Mouse (Mus musculus) cerebellum, adult 2 months (tissue): ENCODE data around the gene Usp22. TPM values are rescaled to one million over a fixed set of nuclear protein-coding genes. Genes with fewer than 3 reads are reported as not detected.
A peak's percentile ranks its signal among the peaks of the same experiment; 100 is the strongest.
"Not testable (repeated sequence)": the region's sequence is repeated elsewhere in the genome, so short reads cannot be mapped to it uniquely, and the experiment has no call there.

Experiments used
- DNase-seq, 2 experiments: peaks; one replicate each; pipeline ENCODE4 v3.0.0; 2021
- H3K27ac ChIP-seq: fragments of 200-500 bp; 2 replicates; pipeline ENCODE4 v1.5.1; 2012; ENCODE audit warnings: low read length, control low read depth, inconsistent platforms; ENCODE audit not compliant: insufficient read depth
- H3K27me3 ChIP-seq: fragments of 200-500 bp; 2 replicates; pipeline ENCODE4 v1.6.1; 2012; ENCODE audit warnings: inconsistent platforms, mild to moderate bottlenecking, low read length, moderate library complexity; ENCODE audit not compliant: control insufficient read depth, insufficient read depth
- H3K4me1 ChIP-seq: fragments of 200-500 bp; 2 replicates; pipeline ENCODE4 v1.6.1; 2011; ENCODE audit warnings: low read length; ENCODE audit not compliant: control insufficient read depth, insufficient read depth
- H3K4me3 ChIP-seq: fragments of 200-500 bp; replicated peaks from 2 replicates; pipeline ENCODE3; 2011; ENCODE audit warnings: mild to moderate bottlenecking, low read depth, low read length, control low read depth; ENCODE audit not compliant: insufficient read depth
- CTCF ChIP-seq: fragments of 200-500 bp; IDR thresholded peaks from 2 replicates; pipeline ENCODE4 v1.5.1; 2011; ENCODE audit warnings: low read depth, mild to moderate bottlenecking, control low read depth, low read length, moderate library complexity, borderline replicate concordance; ENCODE audit not compliant: insufficient read depth
- POLR2A ChIP-seq: fragments of 200-500 bp; IDR thresholded peaks from 2 replicates; pipeline ENCODE4 v1.6.1; 2011; ENCODE audit warnings: low read length, control low read depth, borderline replicate concordance; ENCODE audit not compliant: insufficient read depth
- WGBS: fragments of 180-500 bp; shearing (Covaris S2); methylation state at CpG from one replicate; pipeline ENCODE4 v1.1.7; 2018; 5-methylcytosine and 5-hydroxymethylcytosine counted together
- polyA plus RNA-seq: library from polyadenylated mRNA; depleted of rRNA; stranded (reverse); fragments of >200 nt; gene quantifications from 2 replicates; pipeline ENCODE4 v1.2.3, GENCODE M21; 2012

Gene Usp22
- polyA plus RNA-seq, 1 experiment, result 142 TPM

DNA sequence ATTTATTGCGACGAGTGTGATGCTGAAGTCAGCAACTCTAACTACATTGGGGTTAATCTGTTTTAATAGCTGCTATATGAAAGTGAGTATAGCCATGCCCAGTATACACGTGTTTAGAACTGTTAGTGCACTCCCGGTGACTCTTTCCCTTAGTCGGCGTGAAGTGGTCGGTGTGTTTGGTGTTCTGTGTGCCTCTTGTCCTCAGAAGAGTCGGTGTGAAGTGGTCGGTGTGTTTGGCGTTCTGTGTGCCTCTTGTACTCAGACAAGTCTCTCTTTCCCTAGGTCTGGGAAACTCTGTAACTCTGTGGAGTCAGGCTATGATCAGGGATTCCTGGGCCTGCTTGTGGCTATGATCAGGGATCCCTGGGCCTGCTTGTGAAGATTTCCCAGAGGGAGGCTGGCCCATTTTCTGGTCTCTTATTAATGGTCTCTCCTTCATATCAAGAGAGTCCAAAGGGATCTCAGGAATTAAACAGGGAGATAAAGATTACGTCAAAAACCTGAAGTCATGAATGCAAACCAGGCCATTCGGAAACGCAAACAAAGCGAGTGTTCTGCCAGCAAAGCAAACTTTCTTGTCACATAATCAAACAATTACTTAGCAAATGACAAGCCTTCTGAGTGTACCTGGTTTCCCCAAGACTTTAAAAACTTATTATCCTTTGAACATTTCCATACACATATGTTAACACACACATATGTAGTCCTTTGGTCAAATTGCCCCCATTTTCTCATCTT, 21.9 kb upstream of the Usp22 start:
- H3K27ac ChIP-seq, result no peak overlapping the region
- DNase-seq, result no peak
- H3K4me3 ChIP-seq, result no peak overlapping the region
- no peaks in the 10 kb centered on the region for H3K27me3 ChIP-seq
- no peaks in the 10 kb centered on the region for H3K4me1 ChIP-seq
- TF ChIP-seq POLR2A (no peak), CTCF (no peak)
- WGBS, result 89% methylated on average over 14 of the region's 14 CpGs

GRCm38 (mm10) chr11:61193392-61193791, 18.5 kb upstream of the Usp22 start:
- H3K4me1 ChIP-seq, result no peaks in the 10 kb centered on the region
- H3K27me3 ChIP-seq, result no peaks in the 10 kb centered on the region
- H3K27ac ChIP-seq, result no peak overlapping the region
- 2% methylated on average over 9 of the region's 9 CpGs for WGBS
- peak; percentile 81 to 87 for DNase-seq
- no peak for TF ChIP-seq POLR2A
- peak; percentile 100 for TF ChIP-seq CTCF
- no peak overlapping the region for H3K4me3 ChIP-seq

- no peak overlapping the region for H3K4me3 ChIP-seq
- H3K4me1 ChIP-seq, result no peaks in the 10 kb centered on the region
- H3K27me3 ChIP-seq, result no peaks in the 10 kb centered on the region
- TF ChIP-seq CTCF (no peak), POLR2A (no peak)
- H3K27ac ChIP-seq, result no peak overlapping the region
- no peak for DNase-seq
- 92% methylated on average over 2 of the region's 2 CpGs for whole genome bisulfite sequencing
Measured at GRCm38 (mm10) chr11:61192779-61193178, 17.9 kb upstream of the Usp22 start.

- not testable (repeated sequence) for DNase-seq, H3K4me1 ChIP-seq, H3K27ac ChIP-seq, H3K4me3 ChIP-seq, H3K27me3 ChIP-seq
- 87% methylated on average over 9 of the region's 10 CpGs for WGBS
Measured at GRCm38 (mm10) chr11:61192123-61192522, 17.3 kb upstream of the Usp22 start.

GRCm38 (mm10) chr11:61190776-61191175, 15.9 kb upstream of the Usp22 start:
- 59% methylated on average over 2 of the region's 2 CpGs for WGBS
- Histone ChIP-seq H3K27me3 (no peaks in the 10 kb centered on the region), H3K4me3 (no peak overlapping the region), H3K27ac (no peak overlapping the region), H3K4me1 (no peaks in the 10 kb centered on the region)
- TF ChIP-seq POLR2A, result no peak
- TF ChIP-seq CTCF, result no peak
- no peak for DNase-seq

GRCm38 (mm10) chr11:61183820-61184219, 9.0 kb upstream of the Usp22 start:
- DNase-seq, result no peak
- WGBS, result 66% methylated on average over 1 of the region's 1 CpGs
- Histone ChIP-seq H3K4me3 (no peak overlapping the region), H3K27me3 (no peaks in the 10 kb centered on the region), H3K4me1 (no peaks in the 10 kb centered on the region; the same call in 1 of the 2 replicates), H3K27ac (no peak overlapping the region)
- no peak for TF ChIP-seq CTCF
- TF ChIP-seq POLR2A, result no peak

DNA sequence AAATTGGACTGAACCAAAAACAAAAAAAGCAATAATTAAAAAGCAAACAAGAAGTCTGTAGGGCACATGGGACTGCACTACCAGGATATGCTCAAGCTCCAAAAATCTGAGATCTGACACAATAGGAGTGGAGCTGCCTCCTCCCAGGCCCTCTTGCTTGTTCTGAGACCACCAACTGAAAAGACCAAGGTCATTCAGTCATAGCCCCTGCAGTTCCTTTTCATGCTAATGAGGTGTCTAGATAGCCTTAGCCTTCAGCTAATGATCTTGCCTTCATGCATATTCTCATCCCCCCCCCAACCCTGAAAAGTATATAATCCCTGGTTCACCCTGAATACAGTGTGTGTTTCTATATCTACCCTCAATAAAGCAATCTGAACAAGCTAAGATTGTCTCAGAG, 6.8 kb upstream of the Usp22 start:
- Histone ChIP-seq H3K4me1 (no peaks in the 10 kb centered on the region; the same call in 1 of the 2 replicates), H3K4me3 (no peak overlapping the region), H3K27ac (no peak overlapping the region), H3K27me3 (no peaks in the 10 kb centered on the region)
- TF ChIP-seq CTCF (no peak), POLR2A (no peak)
- DNase-seq, result no peak

DNA sequence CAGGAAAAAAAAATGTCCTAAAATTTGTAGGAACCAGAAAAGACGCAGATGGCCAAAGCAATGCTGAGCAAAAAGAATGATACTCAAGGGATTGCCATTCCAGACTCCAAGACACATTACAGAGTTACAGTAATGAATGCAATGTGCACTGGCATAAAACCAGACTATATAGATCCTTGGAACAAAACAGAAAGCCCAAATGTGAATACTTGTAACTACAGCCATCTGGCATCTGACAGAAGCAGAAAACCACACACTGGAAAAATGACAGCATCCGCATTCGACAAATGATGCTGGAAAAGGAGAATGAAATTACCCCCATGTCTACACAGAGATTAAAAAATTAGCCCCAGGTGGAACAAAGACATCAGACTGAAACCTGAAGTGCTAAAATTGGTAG, 5.5 kb upstream of the Usp22 start:
- DNase-seq, result peak in 1 of 2 experiments; percentile 53
- WGBS, result 23% methylated on average over 3 of the region's 3 CpGs

More for the DNA sequence above, 5.5 kb upstream of the Usp22 start:
- Histone ChIP-seq H3K4me3 (no peak overlapping the region), H3K4me1 (no peaks in the 10 kb centered on the region; the same call in 1 of the 2 replicates), H3K27ac (no peak overlapping the region), H3K27me3 (no peaks in the 10 kb centered on the region)
- TF ChIP-seq CTCF, result no peak
- no peak for TF ChIP-seq POLR2A
